Mouse (Mus musculus) gastrocnemius, adult 2 months (tissue): ENCODE results near the gene Pgap2. TPM values are rescaled to one million over a fixed set of nuclear protein-coding genes. Genes with fewer than 3 reads are reported as not detected.
"Not testable (repeated sequence)": the region's sequence is repeated elsewhere in the genome, so short reads cannot be mapped to it uniquely, and the experiment has no call there.

ENCODE experiments used
- DNase-seq: peaks from one replicate; pipeline ENCODE4 v3.0.0; 2022
- H3K27ac ChIP-seq: fragments of 200-600 bp; 2 replicates; pipeline ENCODE4 v1.8.1; 2022; ENCODE audit warnings: mild to moderate bottlenecking
- H3K4me3 ChIP-seq: fragments of 200-600 bp; 2 replicates; pipeline ENCODE4 v1.8.1; 2022; ENCODE audit warnings: mild to moderate bottlenecking, moderate library complexity
- CTCF ChIP-seq: fragments of 200-600 bp; IDR thresholded peaks from 2 replicates; pipeline ENCODE4 v1.8.1; 2022; ENCODE audit warnings: antibody characterized with exemption, mild to moderate bottlenecking, moderate library complexity
- intact Hi-C: fragments of 180-260 bp; cut with DNase I; formaldehyde crosslinking; loops from one replicate; pipeline ENCODE4 v1.15.1; 2025
- total RNA-seq, 2 experiments: library from RNA; stranded (reverse); gene quantifications; 2 replicates each; pipeline ENCODE4 v1.2.3; 2021

Pgap2 gene
- total RNA-seq, 2 experiments from 2014 or later, result 27.2 to 29.4 TPM

DNA sequence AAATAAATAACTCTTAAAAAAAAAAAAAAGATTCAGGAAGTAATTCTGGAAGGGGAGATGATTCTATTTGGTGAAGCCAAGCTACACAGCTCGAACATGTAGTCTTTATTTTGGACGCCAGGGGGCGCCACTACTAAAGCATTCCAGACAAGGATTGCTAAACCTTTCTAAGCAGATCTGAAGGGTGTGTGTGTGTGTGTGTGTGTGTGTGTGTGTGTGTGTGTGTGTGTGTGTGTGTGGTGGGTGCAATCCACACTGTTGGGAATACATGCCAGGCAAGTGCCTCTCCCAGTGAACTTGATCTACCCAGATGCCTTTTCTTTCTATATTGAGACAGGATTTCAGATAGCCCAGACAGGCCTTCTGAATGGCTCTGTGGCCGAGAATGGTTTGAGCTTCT, 48.2 kb downstream of the Pgap2 start:
- intact Hi-C loops, result loop anchor here (1.0 kb wide), 1 partner anchor 159 kb away; no protein-coding TSS in a partner anchor
- TF ChIP-seq CTCF, result peak; percentile 68
- peak; percentile 89 for DNase-seq

DNA sequence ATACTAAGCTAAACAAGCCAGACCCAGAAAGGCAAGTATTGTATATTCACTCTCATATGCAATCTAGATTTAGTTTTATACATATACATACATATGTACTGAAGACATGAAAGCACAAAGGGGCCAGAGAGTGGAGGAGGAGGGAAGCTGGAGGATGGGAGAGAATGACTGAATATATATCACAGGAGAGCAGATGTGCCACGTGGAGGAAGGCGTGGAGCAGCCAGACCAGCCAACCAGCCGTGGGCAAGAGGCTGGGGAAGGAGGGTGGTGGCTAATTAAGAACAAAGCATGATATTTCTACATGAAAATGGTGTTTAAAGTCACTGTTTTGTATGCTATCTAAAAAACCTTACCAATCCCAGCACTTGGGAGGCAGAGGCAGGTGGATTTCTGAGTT, 48.7 kb downstream of the Pgap2 start:
- TF ChIP-seq CTCF, result no peak
- peak overlapping the region; percentile 56 for H3K27ac ChIP-seq
- DNase-seq, result no peak
- H3K4me3 ChIP-seq, result no peak overlapping the region
- intact Hi-C loops, result loop anchor here (1.0 kb wide), 1 partner anchor 159 kb away; no protein-coding TSS in a partner anchor

More for the DNA sequence above, 48.2 kb downstream of the Pgap2 start:
- H3K4me3 ChIP-seq, result no peak overlapping the region
- H3K27ac ChIP-seq, result peak overlapping the region; percentile 56

DNA sequence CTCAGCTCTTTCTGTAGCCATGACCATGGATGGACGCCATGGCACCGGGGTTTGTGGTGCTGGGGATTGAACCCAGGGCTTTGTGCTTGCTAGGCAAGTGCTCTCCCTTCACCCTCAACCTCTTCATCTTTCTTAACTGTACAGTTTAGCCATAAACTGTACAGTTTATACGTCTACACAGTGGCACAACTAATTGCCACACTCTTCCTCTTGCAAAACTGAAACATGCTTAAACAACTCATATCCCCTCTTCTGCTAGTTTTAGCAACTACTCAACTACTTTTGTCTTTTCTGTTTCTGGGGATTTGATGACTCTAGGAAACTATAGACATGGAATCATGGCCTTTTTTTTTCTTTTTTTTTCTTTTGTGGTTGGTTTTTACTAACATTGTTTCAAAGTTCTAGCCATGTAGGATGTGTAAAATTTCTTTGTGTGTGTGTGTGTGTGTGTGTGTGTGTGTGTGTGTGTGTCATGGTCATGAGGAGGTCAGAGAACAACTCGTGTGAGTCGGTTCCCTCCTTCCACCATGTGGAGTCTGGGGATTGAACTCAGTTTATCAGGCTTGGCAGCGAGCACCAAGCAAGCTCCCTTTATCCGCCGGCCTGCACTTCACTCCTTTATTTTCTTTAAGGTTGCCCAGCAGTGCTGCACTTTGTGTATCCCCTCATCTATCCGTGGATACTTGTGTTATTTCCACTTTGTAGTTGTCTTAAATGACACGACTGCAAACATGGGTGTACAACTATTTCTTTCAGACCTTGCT, 49.9 kb downstream of the Pgap2 start:
- intact Hi-C loops, result no loop called here
- no peak for TF ChIP-seq CTCF
- H3K4me3 ChIP-seq, result no peak overlapping the region
- DNase-seq, result no peak
- no peak overlapping the region for H3K27ac ChIP-seq

DNA sequence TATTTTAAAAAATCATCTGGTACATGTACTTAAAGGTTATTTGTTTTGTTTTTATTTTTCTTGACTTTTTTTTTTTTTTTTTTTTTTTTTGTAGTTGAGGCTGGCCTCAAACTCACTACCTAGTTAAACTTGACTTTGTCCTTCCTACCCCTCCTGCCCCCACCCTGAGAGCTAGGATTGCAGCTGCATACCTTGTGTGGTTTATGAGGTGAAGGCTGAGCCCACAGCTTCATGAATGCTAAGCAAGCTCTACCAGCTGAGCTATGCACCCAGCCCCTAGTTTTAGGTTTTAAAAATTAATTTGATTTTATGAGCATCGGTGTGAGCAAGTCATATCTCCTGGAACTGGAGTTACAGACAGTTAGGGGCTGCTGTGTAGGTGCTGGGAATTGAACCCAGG, 50.5 kb downstream of the Pgap2 start:
- TF ChIP-seq CTCF, result no peak
- Histone ChIP-seq H3K27ac (no peak overlapping the region), H3K4me3 (no peak overlapping the region)
- no peak for DNase-seq
- intact Hi-C loops, result no loop called here

DNA sequence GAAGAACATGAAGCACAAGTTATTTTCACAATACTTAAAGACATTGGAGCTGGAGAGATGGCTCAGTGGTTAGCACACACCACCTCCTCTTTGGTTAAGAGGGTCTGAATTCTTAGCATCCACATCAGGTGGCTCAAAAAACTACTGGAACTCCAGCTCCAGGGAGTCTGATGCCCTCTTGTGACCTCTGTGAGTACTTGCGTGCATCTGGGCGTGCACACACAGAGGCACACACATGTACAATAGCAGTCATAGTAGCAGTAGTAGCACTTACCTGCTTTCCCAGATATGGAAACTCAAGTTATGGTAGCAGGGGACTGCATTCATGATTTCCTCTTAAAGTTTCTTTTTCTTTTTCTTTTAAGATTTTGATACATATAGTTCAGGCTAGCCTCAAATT, 53.0 kb downstream of the Pgap2 start:
- TF ChIP-seq CTCF, result no peak
- H3K27ac ChIP-seq, result no peak overlapping the region
- intact Hi-C loops, result no loop called here
- no peak overlapping the region for H3K4me3 ChIP-seq
- DNase-seq, result no peak

DNA sequence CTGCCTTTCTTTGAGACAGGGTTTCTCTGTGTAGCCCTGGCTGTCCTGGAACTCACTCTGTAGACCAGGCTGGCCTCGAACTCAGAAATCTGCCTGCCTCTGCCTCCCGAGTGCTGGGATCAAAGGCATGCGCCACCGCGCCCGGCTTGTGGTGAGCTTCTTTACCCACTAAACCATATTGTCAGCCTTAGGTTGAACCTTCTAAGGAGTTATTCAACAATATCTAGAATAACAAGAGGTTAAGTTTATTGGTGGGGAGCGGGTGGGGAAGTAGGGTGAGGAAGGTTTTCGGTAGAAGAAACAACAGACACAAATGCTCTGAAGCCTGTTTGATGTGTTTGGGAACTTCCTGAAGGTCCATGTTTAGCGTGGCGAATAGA, 56.0 kb downstream of the Pgap2 start:
- peak overlapping the region; percentile 99 for H3K27ac ChIP-seq
- intact Hi-C loops, result loop anchor here (5.0 kb wide), 1 partner anchor 101 kb away; no protein-coding TSS in a partner anchor
- H3K4me3 ChIP-seq, DNase-seq: not testable (repeated sequence)

DNA sequence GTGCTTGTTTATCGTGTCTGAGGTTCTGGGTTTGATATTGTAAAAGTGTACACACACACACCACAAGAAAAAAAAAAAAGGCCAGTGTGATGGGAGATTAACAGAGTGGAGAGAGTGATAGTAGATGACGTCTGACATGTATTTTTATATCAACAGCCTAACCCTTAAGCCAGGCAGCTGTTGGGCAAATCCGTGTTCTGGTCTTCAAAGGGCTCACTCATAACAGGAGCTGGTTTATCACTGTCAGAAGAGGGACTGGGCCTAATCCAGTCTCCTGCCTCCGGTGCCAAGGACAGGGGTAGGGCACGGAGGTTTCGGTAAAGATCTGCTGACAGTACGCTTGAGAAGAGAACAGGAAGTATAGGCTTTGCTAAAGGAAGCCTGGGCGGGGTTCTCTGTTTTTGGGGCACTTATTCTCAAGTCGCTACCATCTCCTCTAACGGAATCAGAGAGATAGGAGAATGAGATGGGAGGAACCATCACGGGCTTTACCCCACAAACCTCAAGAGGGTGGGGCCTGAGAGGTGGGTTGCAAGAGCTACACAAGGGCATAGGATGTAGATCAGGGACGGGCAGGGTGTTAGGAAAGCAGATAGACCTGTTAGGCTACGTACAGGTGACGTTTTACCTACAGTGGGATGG, 56.5 kb downstream of the Pgap2 start:
- Histone ChIP-seq H3K27ac (peak overlapping the region; percentile 99), H3K4me3 (peak overlapping the region; percentile 95)
- DNase-seq, result peak; percentile 52
- TF ChIP-seq CTCF, result no peak
- intact Hi-C loops, result loop anchor here (1.0 to 5.0 kb wide), 2 partner anchors 101 to 151 kb away; no protein-coding TSS in a partner anchor

DNA sequence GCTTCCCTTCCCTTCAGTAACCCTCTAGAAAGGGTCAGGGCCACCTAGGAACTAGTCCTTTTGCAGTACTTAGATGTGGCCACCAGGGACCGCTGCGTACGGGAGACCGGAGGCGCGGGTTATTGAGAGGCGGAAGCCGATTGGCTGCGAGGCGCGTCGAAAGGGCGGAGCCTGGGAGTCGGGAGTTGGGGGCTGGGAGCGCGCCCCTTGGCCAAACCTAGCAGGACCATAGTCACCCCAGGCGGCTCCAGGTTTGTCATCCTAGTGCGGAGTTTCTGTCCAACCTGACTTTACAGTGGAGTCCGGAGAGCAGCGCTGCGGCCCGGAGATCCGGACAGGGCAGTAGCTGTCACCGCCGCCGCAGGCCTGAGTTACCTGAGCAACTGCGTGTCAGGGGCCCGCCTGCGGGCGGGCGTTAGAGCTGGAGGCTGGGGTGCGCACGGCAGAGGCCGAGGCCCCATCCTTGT, 57.1 kb downstream of the Pgap2 start:
- DNase-seq, result peak; percentile 96

DNA sequence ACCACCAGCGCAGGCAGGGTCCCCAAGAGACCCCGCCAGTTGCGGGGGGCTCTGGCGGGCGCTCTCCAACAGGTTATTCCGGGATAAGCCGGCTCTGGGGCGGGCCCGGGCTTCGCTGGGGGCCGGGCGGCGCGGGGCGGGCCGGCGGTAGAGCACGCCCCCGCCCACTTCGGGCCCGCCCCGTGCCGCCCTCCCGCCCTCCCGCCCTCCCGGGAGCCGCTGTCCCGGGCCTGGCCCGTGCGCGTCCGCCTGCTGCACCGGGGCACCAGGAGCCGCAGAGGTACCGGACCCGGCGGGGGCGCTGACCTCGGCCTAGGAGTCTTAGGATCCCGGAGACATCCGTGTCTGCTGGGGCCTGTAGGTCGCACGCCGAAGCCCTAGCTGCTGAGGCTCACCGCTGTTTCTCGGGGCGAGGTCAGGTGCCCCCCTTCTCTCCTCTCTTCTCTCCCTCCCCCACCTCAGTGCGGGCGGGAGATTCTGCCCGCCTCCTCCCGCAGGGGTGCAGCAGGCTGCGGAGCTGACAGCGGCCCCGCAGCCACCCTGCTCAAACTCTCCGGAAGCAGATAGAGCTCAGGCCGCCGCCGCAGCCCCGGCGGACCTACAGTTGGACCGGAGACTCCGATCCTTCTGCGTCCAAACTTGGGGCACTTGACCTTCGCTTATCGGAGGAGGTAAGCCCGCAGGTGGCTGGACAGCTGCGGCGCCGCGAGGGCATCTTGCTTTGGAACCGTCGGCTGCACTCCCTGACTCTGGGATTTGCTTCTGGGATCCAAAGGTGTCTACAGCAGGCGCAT, 57.8 kb downstream of the Pgap2 start, which contains the start of gene Stim1:
Gene Stim1, plus strand, starts transcription at position 206 of the 794 bp plus-strand sequence.
- peak; percentile 88 for DNase-seq
- H3K27ac ChIP-seq, result peak within 1 kb of the TSS; percentile 99
- intact Hi-C loops, result loop anchor here (1.0 to 5.0 kb wide), 2 partner anchors 100 to 150 kb away; no protein-coding TSS in a partner anchor
- no peak for TF ChIP-seq CTCF
- H3K4me3 ChIP-seq, result peak within 1 kb of the TSS; percentile 95

More for the DNA sequence above, 57.1 kb downstream of the Pgap2 start:
- peak; percentile 97 for TF ChIP-seq CTCF
- intact Hi-C loops, result loop anchor here (1.0 to 5.0 kb wide), 2 partner anchors 100 to 150 kb away; no protein-coding TSS in a partner anchor
- Histone ChIP-seq H3K4me3 (peak overlapping the region; percentile 95), H3K27ac (peak overlapping the region; percentile 99)

DNA sequence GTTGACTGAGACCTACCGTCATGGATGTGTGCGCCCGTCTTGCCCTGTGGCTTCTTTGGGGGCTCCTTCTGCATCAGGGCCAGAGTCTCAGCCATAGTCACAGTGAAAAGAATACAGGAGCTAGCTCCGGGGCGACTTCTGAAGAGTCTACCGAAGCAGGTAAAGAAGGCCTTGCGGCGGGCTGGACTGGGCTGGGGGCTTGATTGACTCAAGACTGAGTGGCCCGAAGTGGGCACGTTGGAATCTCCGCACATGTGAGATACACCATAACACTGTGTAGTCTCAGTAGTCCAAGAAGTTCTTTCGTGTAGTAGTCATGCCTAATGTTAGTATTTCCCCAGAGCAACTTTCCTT, 58.4 kb downstream of the Pgap2 start:
- intact Hi-C loops, result loop anchor here (5.0 kb wide), 1 partner anchor 99 kb away; no protein-coding TSS in a partner anchor
- Histone ChIP-seq H3K4me3 (peak overlapping the region; percentile 95), H3K27ac (peak overlapping the region; percentile 99)
- TF ChIP-seq CTCF, result no peak
- no peak for DNase-seq

DNA sequence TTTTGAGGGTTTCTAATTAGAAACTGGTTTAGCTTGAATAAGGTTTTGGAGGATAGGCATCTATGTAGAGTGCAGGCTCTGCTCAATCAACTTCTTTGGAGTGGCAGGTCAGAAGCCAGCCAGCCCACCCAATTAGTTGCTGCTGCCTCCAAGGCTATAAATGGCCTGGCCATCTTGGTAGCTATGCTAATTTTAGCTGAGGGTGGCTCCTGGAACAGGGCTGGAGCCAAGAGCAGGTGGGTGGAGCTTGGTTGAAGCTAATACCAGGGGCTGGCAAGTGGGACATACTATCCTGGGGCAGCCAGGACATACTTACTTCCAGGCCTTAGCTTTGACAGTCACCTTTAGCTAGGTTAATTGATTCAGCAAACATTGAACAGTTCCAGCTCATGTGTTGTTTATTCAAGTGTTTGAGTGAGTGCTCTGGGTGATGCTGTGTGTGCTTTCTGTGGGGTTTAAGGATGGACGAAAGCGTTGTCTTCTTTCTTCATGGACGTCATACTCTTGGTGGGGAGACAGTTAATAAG, 62.5 kb downstream of the Pgap2 start:
- peak; percentile 89 for DNase-seq
- no peak for TF ChIP-seq CTCF
- H3K27ac ChIP-seq, result peak overlapping the region; percentile 99
- H3K4me3 ChIP-seq, result peak overlapping the region; percentile 95
- intact Hi-C loops, result loop anchor here (10.0 kb wide), 1 partner anchor 52 kb away; no protein-coding TSS in a partner anchor

DNA sequence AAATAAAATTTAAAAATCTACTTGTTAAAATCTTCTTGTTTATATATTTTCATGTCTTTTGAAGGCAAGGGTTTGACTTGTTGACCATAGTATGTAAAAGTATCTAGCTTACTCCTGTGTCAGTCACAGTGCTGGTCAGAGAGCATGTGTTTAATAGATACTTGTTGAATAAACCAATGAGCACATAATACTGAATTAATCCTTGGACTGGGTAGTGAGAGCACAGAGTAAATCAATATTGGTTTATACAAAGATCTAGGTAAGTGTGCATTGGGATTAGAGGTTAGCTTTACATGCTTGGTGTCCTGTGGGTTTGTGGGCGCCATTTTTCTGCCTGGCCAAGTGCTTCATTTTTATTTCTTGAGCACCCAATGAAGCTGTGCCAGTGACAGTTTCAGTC, 71.4 kb downstream of the Pgap2 start:
- H3K4me3 ChIP-seq, result no peak overlapping the region
- DNase-seq, result no peak
- no peak overlapping the region for H3K27ac ChIP-seq
- TF ChIP-seq CTCF, result no peak
- intact Hi-C loops, result no loop called here
